ENCODE assay signal across 12 mouse cellular contexts in the genomic region with DNA sequence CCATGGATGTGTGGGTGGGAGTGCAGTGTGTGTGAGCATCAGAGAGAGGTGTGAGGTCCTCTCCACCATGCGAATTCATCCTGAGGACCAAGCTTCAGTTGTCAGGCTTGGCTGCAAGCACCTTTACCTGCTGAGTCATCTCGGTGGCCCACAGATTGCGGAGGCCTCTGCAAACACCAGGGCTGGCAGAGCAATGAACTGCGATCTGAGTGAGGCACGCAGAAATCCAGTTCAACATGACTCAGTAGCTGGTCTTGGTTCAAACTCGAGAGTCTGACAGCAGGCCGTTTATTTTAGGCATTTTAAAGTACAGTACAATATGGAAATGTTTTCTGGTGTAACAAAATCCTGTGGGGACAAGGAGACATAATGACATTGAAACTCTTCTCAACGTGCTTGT. TPM values are rescaled to one million over a fixed set of nuclear protein-coding genes. Genes with fewer than 3 reads are reported as not detected.
DNase-seq lines count a peak whose midpoint lies in the region; TF ChIP-seq lines count a peak whose summit lies in the region.
"Had no signal": no experiment of that assay in that cellular context is flagged by ENCODE, and none has a peak within 500 bp of the region (broad histone marks: within the 10 kb centered on the region; RNA-seq: fewer than 3 reads in every experiment).

No protein-coding gene starts in this region.

- no peak overlapping the region for H3K27ac ChIP-seq in cerebellum, adult 2 months (ENCODE audit: insufficient read depth, low read length)
- no peak overlapping the region for H3K27ac ChIP-seq in thymus, adult 2 months (ENCODE audit: control insufficient read depth, insufficient read depth, low read length)
- H3K27ac ChIP-seq: limb, embryonic 15.5 days had no signal

- H3K36me3 ChIP-seq in thymus, adult 2 months (ENCODE audit: control insufficient read depth, insufficient read depth, low read length) = no peaks in the 10 kb centered on the region
- H3K36me3 ChIP-seq: limb, embryonic 15.5 days had no signal

- H3K27me3 ChIP-seq in cerebellum, adult 2 months (ENCODE audit: control insufficient read depth, insufficient read depth, low read length) = no peaks in the 10 kb centered on the region
- no peaks in the 10 kb centered on the region for H3K27me3 ChIP-seq in thymus, adult 2 months (ENCODE audit: control insufficient read depth, insufficient read depth, low read length)
- H3K27me3 ChIP-seq: limb, embryonic 15.5 days had no signal

- TF ChIP-seq CTCF in cerebellum, adult 2 months (IDR thresholded peaks at IDR 0.05; ENCODE audit: borderline replicate concordance, insufficient read depth, low read depth, low read length) = no peak
- TF ChIP-seq CTCF in thymus, adult 2 months (IDR thresholded peaks at IDR 0.05; ENCODE audit: borderline replicate concordance, control insufficient read depth, extremely low read depth, insufficient read depth, low read length, poor library complexity) = no peak

- intact Hi-C loops in left cerebral cortex, postnatal 14 days (cut with DNase I) = no loop called here

- WGBS in cerebellum, adult 2 months = 57% methylated on average over 8 of the region's 8 CpGs
- 81% methylated on average over 8 of the region's 8 CpGs for WGBS in thymus, adult 2 months

- TF ChIP-seq POLR2A in cerebellum, adult 2 months (IDR thresholded peaks at IDR 0.05; ENCODE audit: borderline replicate concordance, insufficient read depth, low read length) = no peak
- no peak for TF ChIP-seq POLR2A in thymus, adult 2 months (IDR thresholded peaks at IDR 0.05; ENCODE audit: control insufficient read depth, extremely low read depth, insufficient read depth, low read length, poor library complexity)

- no peak overlapping the region for H3K4me3 ChIP-seq in cerebellum, adult 2 months (replicated peaks; ENCODE audit: insufficient read depth, low read depth, low read length)
- no peak overlapping the region for H3K4me3 ChIP-seq in thymus, adult 2 months (ENCODE audit: control insufficient read depth, insufficient read depth, low read length)
- H3K4me3 ChIP-seq: limb, embryonic 15.5 days had no signal

- no peaks in the 10 kb centered on the region for H3K4me1 ChIP-seq in cerebellum, adult 2 months (ENCODE audit: control insufficient read depth, insufficient read depth, low read length)
- peaks cover 8% of the 10 kb centered on the region; the same call in 1 of the 2 replicates for H3K4me1 ChIP-seq in thymus, adult 2 months (replicated peaks; ENCODE audit: control insufficient read depth, insufficient read depth, low read length)

- DNase-seq in urinary bladder, postnatal 14 days (ENCODE audit: low spot score) = peak; percentile 49
- no peak for DNase-seq in urinary bladder, adult 2 months (ENCODE audit: low spot score)
- peak; percentile 35 to 41 for DNase-seq in frontal cortex, postnatal 14 days (ENCODE audit: low spot score in 2 of 2)
- DNase-seq in left cerebral cortex, postnatal 14 days (ENCODE audit: low spot score in 2 of 2) = peak; percentile 52 to 73
- peak; percentile 45 for DNase-seq in yolk sac, embryonic 10.5 days (ENCODE audit: low spot score)
- DNase-seq in cerebellum, adult 2 months = no peak
- DNase-seq in thymus, adult 2 months = no peak
- DNase-seq: forebrain, postnatal 0 days; thymus, postnatal 14 days had no signal

RNA-seq across cellular contexts. Expression of a gene that starts 6.0 kb away (rescaled TPM):
- 24.2 and 33.2 TPM in 2 replicates for polyA plus RNA-seq in urinary bladder, adult 2 months (2012; rRNA removed)
- 10 to 100 TPM; 30.0 to 30.9 TPM for total RNA-seq in left cerebral cortex, postnatal 14 days (2021)
- 29.9 and 31.4 TPM in 2 replicates for polyA plus RNA-seq in cerebellum, adult 2 months (2012; rRNA removed)
- polyA plus RNA-seq in thymus, adult 2 months (2012; rRNA removed) = 229 and 270 TPM in 2 replicates

RNA-seq across cellular contexts. Expression of a gene that starts 6.0 kb away (rescaled TPM):
- polyA plus RNA-seq in urinary bladder, adult 2 months (2012; rRNA removed) = 1.3 and 1.8 TPM in 2 replicates
- 1 to 10 TPM; 1.8 to 2.6 TPM for total RNA-seq in left cerebral cortex, postnatal 14 days (2021)
- polyA plus RNA-seq in cerebellum, adult 2 months (2012; rRNA removed) = 2.6 and 4.1 TPM in 2 replicates
- 13.5 and 18.0 TPM in 2 replicates for polyA plus RNA-seq in thymus, adult 2 months (2012; rRNA removed)

RNA-seq across cellular contexts. Expression of a gene that starts 24.4 kb away (rescaled TPM):
- polyA plus RNA-seq in urinary bladder, adult 2 months (2012; rRNA removed) = 51.2 and 63.1 TPM in 2 replicates
- 10 to 100 TPM; 54.8 to 55.0 TPM for total RNA-seq in left cerebral cortex, postnatal 14 days (2021)
- 78.0 and 83.9 TPM in 2 replicates for polyA plus RNA-seq in cerebellum, adult 2 months (2012; rRNA removed)
- 52.0 and 67.8 TPM in 2 replicates for polyA plus RNA-seq in thymus, adult 2 months (2012; rRNA removed)

RNA-seq across cellular contexts. Expression of a gene that starts 24.9 kb away (rescaled TPM):
- polyA plus RNA-seq in urinary bladder, adult 2 months (2012; rRNA removed) = 0.80 and 0.94 TPM in 2 replicates
- under 1 TPM; 0.72 to 0.90 TPM for total RNA-seq in left cerebral cortex, postnatal 14 days (2021)
- polyA plus RNA-seq in cerebellum, adult 2 months (2012; rRNA removed) = 1.8 and 2.2 TPM in 2 replicates
- polyA plus RNA-seq in thymus, adult 2 months (2012; rRNA removed) = 0.47 and 0.48 TPM in 2 replicates
- total RNA-seq: megakaryocyte-erythroid progenitor cell, adult 5-6 weeks had no signal

RNA-seq across cellular contexts. Expression of a gene that starts 30.9 kb away (rescaled TPM):
- 0.43 TPM in 1 of 2 replicates, not detected in the other for polyA plus RNA-seq in urinary bladder, adult 2 months (2012; rRNA removed)
- 1 to 10 TPM in 1 of 2 experiments, not detected in 1; 1.8 TPM for total RNA-seq in left cerebral cortex, postnatal 14 days (2021)
- polyA plus RNA-seq in cerebellum, adult 2 months (2012; rRNA removed) = 1.0 TPM in 1 of 2 replicates, not detected in the other
- polyA plus RNA-seq in thymus, adult 2 months (2012; rRNA removed) = 0.79 and 1.1 TPM in 2 replicates
- total RNA-seq: forebrain, postnatal 0 days had no signal
- polyA plus RNA-seq: intestine, embryonic 14.5 days; limb, embryonic 15.5 days had no signal

Comparison
In these comparisons a context has a peak if more than half of its experiments do, and no peak if none do; other contexts are left out.
1. DNase-seq: peak in urinary bladder, postnatal 14 days (single experiment), frontal cortex, postnatal 14 days (2 of 2), left cerebral cortex, postnatal 14 days (2 of 2) and yolk sac, embryonic 10.5 days (single experiment); none in urinary bladder, adult 2 months (single experiment), cerebellum, adult 2 months (0 of 2) and thymus, adult 2 months (single experiment).